Mouse (Mus musculus) gastrocnemius, postnatal 36 days (tissue): ENCODE data around the gene Ddx11. TPM values are rescaled to one million over a fixed set of nuclear protein-coding genes. Genes with fewer than 3 reads are reported as not detected.

Experiments
- total RNA-seq, 2 experiments: library from RNA; stranded (reverse); gene quantifications; 2 replicates each; pipeline ENCODE4 v1.2.3; 2021

The Ddx11 gene
- total RNA-seq, 2 experiments from 2014 or later: 0.51 to 1.0 TPM

Other genes starting within 250 kb of the Ddx11 start
- 10 to 100 TPM; 18.6 to 20.6 TPM for gene Ralbp1, start 237.7 kb upstream of the Ddx11 start, total RNA-seq
- 10 to 100 TPM; 21.8 to 23.6 TPM for gene Twsg1, start 172.3 kb upstream of the Ddx11 start, total RNA-seq
- gene Ankrd12, start 46.4 kb upstream of the Ddx11 start, total RNA-seq: 10 to 100 TPM; 10.2 to 14.6 TPM
- 100 to 1,000 TPM; 678 to 709 TPM for gene Ndufv2, start 22.0 kb upstream of the Ddx11 start, total RNA-seq
- gene Washc1, start 12.0 kb upstream of the Ddx11 start, total RNA-seq: 10 to 100 TPM; 15.1 to 17.9 TPM